10 mouse cellular contexts compared by ENCODE assay signal in genomic region chr3:88593893-88594580, GRCm38 (mm10). TPM values are rescaled to one million over a fixed set of nuclear protein-coding genes. Genes with fewer than 3 reads are reported as not detected.
DNase-seq lines count a peak whose midpoint lies in the region; ATAC-seq and TF ChIP-seq lines count a peak whose summit lies in the region.
"Had no signal": no experiment of that assay in that cellular context is flagged by ENCODE, and none has a peak within 500 bp of the region (broad histone marks: within the 10 kb centered on the region; RNA-seq: fewer than 3 reads in every experiment).

No protein-coding gene starts in this region.

- H3K4me2 ChIP-seq in kidney, embryonic 14.5 days (replicated peaks; ENCODE audit: low read depth, low read length): no peak overlapping the region
- H3K4me2 ChIP-seq in intestine, postnatal 0 days (replicated peaks; ENCODE audit: low read depth): peak overlapping the region; percentile 65
- peak overlapping the region; percentile 36 for H3K4me2 ChIP-seq in lung, embryonic 14.5 days
- H3K4me2 ChIP-seq: midbrain, embryonic 13.5 days had no signal

- no peak for ATAC-seq in kidney, embryonic 14.5 days (ENCODE audit: low FRiP score, low TSS enrichment)
- ATAC-seq in intestine, postnatal 0 days: peak; percentile 82
- ATAC-seq in lung, embryonic 14.5 days (ENCODE audit: insufficient read depth): peak; percentile 63
- ATAC-seq: hindbrain, postnatal 0 days; midbrain, embryonic 13.5 days had no signal

- DNase-seq in kidney, adult 18-20 months: peak; percentile 35
- DNase-seq in lung, embryonic 14.5 days: peak; percentile 78
- DNase-seq in spleen, postnatal 10 days (ENCODE audit: low spot score in 2 of 2): no peak
- no peak for DNase-seq in spleen, adult 18-20 months
- DNase-seq in left cerebral cortex, adult 9 months (ENCODE audit: low spot score in 2 of 2): no peak
- no peak for DNase-seq in gastrocnemius, adult 18-20 months (ENCODE audit: low spot score)

- H3K4me3 ChIP-seq in kidney, embryonic 14.5 days (ENCODE audit: low read length): no peak overlapping the region
- H3K4me3 ChIP-seq in intestine, postnatal 0 days (ENCODE audit: low read depth, low read length): peak overlapping the region; percentile 12
- no peak overlapping the region for H3K4me3 ChIP-seq in lung, embryonic 14.5 days (ENCODE audit: low read depth, low read length)
- H3K4me3 ChIP-seq: midbrain, embryonic 13.5 days had no signal

- H3K4me1 ChIP-seq in kidney, embryonic 14.5 days (ENCODE audit: control insufficient read depth, insufficient read depth, low read length): peaks cover 13% of the 10 kb centered on the region
- 0 out of 2 replicates have a peak, but pooled peaks cover 11% of the 10 kb centered on the region for H3K4me1 ChIP-seq in intestine, postnatal 0 days (replicated peaks; ENCODE audit: control insufficient read depth, insufficient read depth, low read length)
- peaks cover 14% of the 10 kb centered on the region for H3K4me1 ChIP-seq in lung, embryonic 14.5 days (ENCODE audit: insufficient read depth)

- no peak for TF ChIP-seq CTCF in intestine, postnatal 0 days (IDR thresholded peaks at IDR 0.05; ENCODE audit: low read depth)
- TF ChIP-seq CTCF in lung, embryonic 14.5 days (IDR thresholded peaks at IDR 0.05; ENCODE audit: low read depth): no peak

- H3K27ac ChIP-seq in kidney, embryonic 14.5 days (ENCODE audit: low read depth, low read length): no peak overlapping the region
- H3K27ac ChIP-seq in intestine, postnatal 0 days (ENCODE audit: low read depth, low read length): peak overlapping the region; percentile 77
- H3K27ac ChIP-seq in lung, embryonic 14.5 days (ENCODE audit: low read depth): peak overlapping the region; percentile 83
- H3K27ac ChIP-seq: hindbrain, postnatal 0 days; midbrain, embryonic 13.5 days had no signal

- no peak overlapping the region for H3K9ac ChIP-seq in kidney, embryonic 14.5 days (ENCODE audit: low read depth, low read length)
- no peak overlapping the region for H3K9ac ChIP-seq in intestine, postnatal 0 days (ENCODE audit: low read depth, low read length)
- no peak overlapping the region for H3K9ac ChIP-seq in lung, embryonic 14.5 days
- H3K9ac ChIP-seq: midbrain, embryonic 13.5 days had no signal

- no peaks in the 10 kb centered on the region for H3K27me3 ChIP-seq in kidney, embryonic 14.5 days (ENCODE audit: control insufficient read depth, insufficient read depth, low read length)
- H3K27me3 ChIP-seq in intestine, postnatal 0 days (replicated peaks; ENCODE audit: control insufficient read depth, insufficient read depth, low read length): no peaks in the 10 kb centered on the region
- no peaks in the 10 kb centered on the region for H3K27me3 ChIP-seq in lung, embryonic 14.5 days (ENCODE audit: insufficient read depth, low read length)
- H3K27me3 ChIP-seq: midbrain, embryonic 13.5 days had no signal

- H3K9me3 ChIP-seq in kidney, embryonic 14.5 days (ENCODE audit: control insufficient read depth, low read length): no peaks in the 10 kb centered on the region
- H3K9me3 ChIP-seq in intestine, postnatal 0 days (ENCODE audit: control insufficient read depth): no peaks in the 10 kb centered on the region
- no peaks in the 10 kb centered on the region for H3K9me3 ChIP-seq in lung, embryonic 14.5 days (ENCODE audit: low read depth, low read length)
- H3K9me3 ChIP-seq: midbrain, embryonic 13.5 days had no signal

- 58% methylated on average over 10 of the region's 10 CpGs for WGBS in kidney, embryonic 14.5 days
- 24% methylated on average over 10 of the region's 10 CpGs for WGBS in intestine, postnatal 0 days
- 24% methylated on average over 10 of the region's 10 CpGs for WGBS in lung, embryonic 14.5 days

- H3K36me3 ChIP-seq in kidney, embryonic 14.5 days (ENCODE audit: control insufficient read depth, insufficient read depth, low read length): no peaks in the 10 kb centered on the region
- H3K36me3 ChIP-seq in intestine, postnatal 0 days (ENCODE audit: control insufficient read depth, insufficient read depth): no peaks in the 10 kb centered on the region
- no peaks in the 10 kb centered on the region for H3K36me3 ChIP-seq in lung, embryonic 14.5 days (ENCODE audit: insufficient read depth)

RNA-seq across cellular contexts. Expression of gene Arhgef2, which starts 11.7 kb away (rescaled TPM):
- 110 and 127 TPM in 2 replicates for polyA plus RNA-seq in kidney, embryonic 14.5 days (2014; fragmentation: Nextera tagmentation; extraction: Ambion mirVana)
- 21.6 and 22.1 TPM in 2 replicates for polyA plus RNA-seq in intestine, postnatal 0 days (2015; fragmentation: Nextera tagmentation; extraction: Ambion mirVana)
- 115 and 127 TPM in 2 replicates for polyA plus RNA-seq in lung, embryonic 14.5 days (2014; fragmentation: Nextera tagmentation; extraction: Ambion mirVana)
- 10 to 100 TPM; 11.5 to 20.0 TPM for total RNA-seq in gastrocnemius, adult 18-20 months (2021)

RNA-seq across cellular contexts. Expression of gene Ssr2, which starts 18.4 kb away (rescaled TPM):
- 260 and 303 TPM in 2 replicates for polyA plus RNA-seq in kidney, embryonic 14.5 days (2014; fragmentation: Nextera tagmentation; extraction: Ambion mirVana)
- 249 and 268 TPM in 2 replicates for polyA plus RNA-seq in intestine, postnatal 0 days (2015; fragmentation: Nextera tagmentation; extraction: Ambion mirVana)
- polyA plus RNA-seq in lung, embryonic 14.5 days (2014; fragmentation: Nextera tagmentation; extraction: Ambion mirVana): 278 and 285 TPM in 2 replicates
- total RNA-seq in gastrocnemius, adult 18-20 months (2021): 10 to 100 TPM; 40.4 to 44.2 TPM

RNA-seq across cellular contexts. Expression of gene Ubqln4, which starts 40.5 kb away (rescaled TPM):
- 51.4 and 73.4 TPM in 2 replicates for polyA plus RNA-seq in kidney, embryonic 14.5 days (2014; fragmentation: Nextera tagmentation; extraction: Ambion mirVana)
- 17.3 and 19.2 TPM in 2 replicates for polyA plus RNA-seq in intestine, postnatal 0 days (2015; fragmentation: Nextera tagmentation; extraction: Ambion mirVana)
- polyA plus RNA-seq in lung, embryonic 14.5 days (2014; fragmentation: Nextera tagmentation; extraction: Ambion mirVana): 64.9 and 68.5 TPM in 2 replicates
- 10 to 100 TPM; 86.3 to 89.9 TPM for total RNA-seq in gastrocnemius, adult 18-20 months (2021)

RNA-seq across cellular contexts. Expression of gene Lamtor2, which starts 41.2 kb away (rescaled TPM):
- polyA plus RNA-seq in kidney, embryonic 14.5 days (2014; fragmentation: Nextera tagmentation; extraction: Ambion mirVana): 81.7 and 165 TPM in 2 replicates
- polyA plus RNA-seq in intestine, postnatal 0 days (2015; fragmentation: Nextera tagmentation; extraction: Ambion mirVana): 171 and 183 TPM in 2 replicates
- polyA plus RNA-seq in lung, embryonic 14.5 days (2014; fragmentation: Nextera tagmentation; extraction: Ambion mirVana): 77.6 and 93.9 TPM in 2 replicates
- 10 to 100 TPM; 90.8 to 95.9 TPM for total RNA-seq in gastrocnemius, adult 18-20 months (2021)

RNA-seq across cellular contexts. Expression of gene Rab25, which starts 45.9 kb away (rescaled TPM):
- 14.2 and 16.7 TPM in 2 replicates for polyA plus RNA-seq in kidney, embryonic 14.5 days (2014; fragmentation: Nextera tagmentation; extraction: Ambion mirVana)
- polyA plus RNA-seq in intestine, postnatal 0 days (2015; fragmentation: Nextera tagmentation; extraction: Ambion mirVana): 79.5 and 89.2 TPM in 2 replicates
- polyA plus RNA-seq in lung, embryonic 14.5 days (2014; fragmentation: Nextera tagmentation; extraction: Ambion mirVana): 21.3 and 22.1 TPM in 2 replicates
- total RNA-seq in gastrocnemius, adult 18-20 months (2021): not detected
- total RNA-seq: hindbrain, postnatal 0 days had no signal
- polyA plus RNA-seq: midbrain, embryonic 13.5 days had no signal

Comparison
In these comparisons a context has a peak if more than half of its experiments do, and no peak if none do; other contexts are left out.
1. DNase-seq: peak in kidney, adult 18-20 months (single experiment) and lung, embryonic 14.5 days (single experiment); none in spleen, postnatal 10 days (0 of 2), spleen, adult 18-20 months (0 of 2), left cerebral cortex, adult 9 months (0 of 2) and gastrocnemius, adult 18-20 months (single experiment).